Mouse (Mus musculus): ENCODE data around the gene Hrh2. TPM values are rescaled to one million over a fixed set of nuclear protein-coding genes. Genes with fewer than 3 reads are reported as not detected.

The Hrh2 gene
- polyA plus RNA-seq, 1 experiment from 2014 or later = not detected

- Histone ChIP-seq H3K4me2 (ENCODE audit: low read depth) (no peak overlapping the region), H3K27ac (ENCODE audit: low read depth, low read length) (no peak overlapping the region), H3K4me1 (ENCODE audit: control insufficient read depth, insufficient read depth, low read length) (peaks cover 8% of the 10 kb centered on the region; the same call in 1 of the 2 replicates), H3K9me3 (ENCODE audit: control insufficient read depth, low read length) (no peaks in the 10 kb centered on the region), H3K9ac (ENCODE audit: low read length) (no peak overlapping the region), H3K27me3 (ENCODE audit: control insufficient read depth, insufficient read depth, low read length) (no peaks in the 10 kb centered on the region), H3K36me3 (ENCODE audit: control insufficient read depth, insufficient read depth, low read length) (no peaks in the 10 kb centered on the region), H3K4me3 (ENCODE audit: low read depth, low read length) (no peak overlapping the region)
- ATAC-seq (ENCODE audit: insufficient read depth, low FRiP score, low TSS enrichment) (no peak), DNase-seq (ENCODE audit: low spot score) (no peak)
- WGBS = 56% methylated on average over 11 of the region's 11 CpGs
Measured at GRCm38 (mm10) chr13:54159756-54160155, 32.2 kb upstream of the Hrh2 start.

GRCm38 (mm10) chr13:54160546-54160945 is 31.4 kb upstream of the Hrh2 start:
- WGBS = 38% methylated on average over 1 of the region's 1 CpGs

GRCm38 (mm10) chr13:54161514-54161913 is 30.4 kb upstream of the Hrh2 start:
- H3K27ac ChIP-seq (ENCODE audit: low read depth, low read length) = no peak overlapping the region
- no peaks in the 10 kb centered on the region for H3K9me3 ChIP-seq (ENCODE audit: control insufficient read depth, low read length)
- ATAC-seq (ENCODE audit: insufficient read depth, low FRiP score, low TSS enrichment) (no peak), DNase-seq (ENCODE audit: low spot score) (no peak)
- no peak overlapping the region for H3K4me2 ChIP-seq (ENCODE audit: low read depth)
- no peak overlapping the region for H3K9ac ChIP-seq (ENCODE audit: low read length)
- peaks cover 8% of the 10 kb centered on the region; the same call in 1 of the 2 replicates for H3K4me1 ChIP-seq (ENCODE audit: control insufficient read depth, insufficient read depth, low read length)
- H3K27me3 ChIP-seq (ENCODE audit: control insufficient read depth, insufficient read depth, low read length) = no peaks in the 10 kb centered on the region
- 82% methylated on average over 2 of the region's 2 CpGs for WGBS
- H3K36me3 ChIP-seq (ENCODE audit: control insufficient read depth, insufficient read depth, low read length) = no peaks in the 10 kb centered on the region
- no peak overlapping the region for H3K4me3 ChIP-seq (ENCODE audit: low read depth, low read length)

More at GRCm38 (mm10) chr13:54160546-54160945, 31.4 kb upstream of the Hrh2 start:
- H3K36me3 ChIP-seq (ENCODE audit: control insufficient read depth, insufficient read depth, low read length) = no peaks in the 10 kb centered on the region
- peaks cover 8% of the 10 kb centered on the region; the same call in 1 of the 2 replicates for H3K4me1 ChIP-seq (ENCODE audit: control insufficient read depth, insufficient read depth, low read length)
- no peak overlapping the region for H3K9ac ChIP-seq (ENCODE audit: low read length)
- H3K4me3 ChIP-seq (ENCODE audit: low read depth, low read length) = no peak overlapping the region
- ATAC-seq (ENCODE audit: insufficient read depth, low FRiP score, low TSS enrichment) (no peak), DNase-seq (ENCODE audit: low spot score) (no peak)
- H3K9me3 ChIP-seq (ENCODE audit: control insufficient read depth, low read length) = no peaks in the 10 kb centered on the region
- H3K4me2 ChIP-seq (ENCODE audit: low read depth) = no peak overlapping the region
- H3K27ac ChIP-seq (ENCODE audit: low read depth, low read length) = no peak overlapping the region
- H3K27me3 ChIP-seq (ENCODE audit: control insufficient read depth, insufficient read depth, low read length) = no peaks in the 10 kb centered on the region

- Histone ChIP-seq H3K36me3 (ENCODE audit: control insufficient read depth, insufficient read depth, low read length) (no peaks in the 10 kb centered on the region), H3K4me1 (ENCODE audit: control insufficient read depth, insufficient read depth, low read length) (peaks cover 8% of the 10 kb centered on the region; the same call in 1 of the 2 replicates), H3K9me3 (ENCODE audit: control insufficient read depth, low read length) (no peaks in the 10 kb centered on the region), H3K4me2 (ENCODE audit: low read depth) (no peak overlapping the region), H3K4me3 (ENCODE audit: low read depth, low read length) (no peak overlapping the region), H3K9ac (ENCODE audit: low read length) (no peak overlapping the region), H3K27me3 (ENCODE audit: control insufficient read depth, insufficient read depth, low read length) (no peaks in the 10 kb centered on the region), H3K27ac (ENCODE audit: low read depth, low read length) (no peak overlapping the region)
- no peak for ATAC-seq (ENCODE audit: insufficient read depth, low FRiP score, low TSS enrichment)
- 81% methylated on average over 8 of the region's 8 CpGs for WGBS
- DNase-seq (ENCODE audit: low spot score) = no peak
Measured at GRCm38 (mm10) chr13:54163363-54163762, 28.6 kb upstream of the Hrh2 start.

GRCm38 (mm10) chr13:54164462-54164861 is 27.5 kb upstream of the Hrh2 start:
- Histone ChIP-seq H3K4me3 (ENCODE audit: low read depth, low read length) (no peak overlapping the region), H3K4me2 (ENCODE audit: low read depth) (no peak overlapping the region), H3K27me3 (ENCODE audit: control insufficient read depth, insufficient read depth, low read length) (no peaks in the 10 kb centered on the region), H3K27ac (ENCODE audit: low read depth, low read length) (no peak overlapping the region), H3K9ac (ENCODE audit: low read length) (no peak overlapping the region), H3K4me1 (ENCODE audit: control insufficient read depth, insufficient read depth, low read length) (0 out of 2 replicates have a peak, but pooled peaks cover under 1% of the 10 kb centered on the region), H3K9me3 (ENCODE audit: control insufficient read depth, low read length) (no peaks in the 10 kb centered on the region), H3K36me3 (ENCODE audit: control insufficient read depth, insufficient read depth, low read length) (no peaks in the 10 kb centered on the region)
- 87% methylated on average over 10 of the region's 10 CpGs for WGBS
- DNase-seq (ENCODE audit: low spot score) (no peak), ATAC-seq (ENCODE audit: insufficient read depth, low FRiP score, low TSS enrichment) (no peak)

- H3K9ac ChIP-seq (ENCODE audit: low read length) = no peak overlapping the region
- no peak overlapping the region for H3K4me3 ChIP-seq (ENCODE audit: low read depth, low read length)
- H3K27me3 ChIP-seq (ENCODE audit: control insufficient read depth, insufficient read depth, low read length) = no peaks in the 10 kb centered on the region
- DNase-seq (ENCODE audit: low spot score) (no peak), ATAC-seq (ENCODE audit: insufficient read depth, low FRiP score, low TSS enrichment) (no peak)
- no peaks in the 10 kb centered on the region for H3K36me3 ChIP-seq (ENCODE audit: control insufficient read depth, insufficient read depth, low read length)
- no peak overlapping the region for H3K27ac ChIP-seq (ENCODE audit: low read depth, low read length)
- 82% methylated on average over 6 of the region's 6 CpGs for WGBS
- H3K4me1 ChIP-seq (ENCODE audit: control insufficient read depth, insufficient read depth, low read length) = no peaks in the 10 kb centered on the region
- H3K9me3 ChIP-seq (ENCODE audit: control insufficient read depth, low read length) = no peaks in the 10 kb centered on the region
- H3K4me2 ChIP-seq (ENCODE audit: low read depth) = no peak overlapping the region
Measured at GRCm38 (mm10) chr13:54165066-54165465, 26.9 kb upstream of the Hrh2 start.

GRCm38 (mm10) chr13:54165765-54166164 is 26.2 kb upstream of the Hrh2 start:
- no peak for ATAC-seq (ENCODE audit: insufficient read depth, low FRiP score, low TSS enrichment)
- Histone ChIP-seq H3K4me2 (ENCODE audit: low read depth) (no peak overlapping the region), H3K36me3 (ENCODE audit: control insufficient read depth, insufficient read depth, low read length) (no peaks in the 10 kb centered on the region), H3K4me3 (ENCODE audit: low read depth, low read length) (no peak overlapping the region), H3K9ac (ENCODE audit: low read length) (no peak overlapping the region), H3K4me1 (ENCODE audit: control insufficient read depth, insufficient read depth, low read length) (no peaks in the 10 kb centered on the region), H3K27me3 (ENCODE audit: control insufficient read depth, insufficient read depth, low read length) (no peaks in the 10 kb centered on the region), H3K27ac (ENCODE audit: low read depth, low read length) (no peak overlapping the region), H3K9me3 (ENCODE audit: control insufficient read depth, low read length) (no peaks in the 10 kb centered on the region)
- DNase-seq (ENCODE audit: low spot score) = no peak
- WGBS = 76% methylated on average over 6 of the region's 6 CpGs

GRCm38 (mm10) chr13:54167036-54167435 is 24.9 kb upstream of the Hrh2 start:
- Histone ChIP-seq H3K4me3 (ENCODE audit: low read depth, low read length) (no peak overlapping the region), H3K9me3 (ENCODE audit: control insufficient read depth, low read length) (no peaks in the 10 kb centered on the region), H3K27me3 (ENCODE audit: control insufficient read depth, insufficient read depth, low read length) (no peaks in the 10 kb centered on the region), H3K36me3 (ENCODE audit: control insufficient read depth, insufficient read depth, low read length) (no peaks in the 10 kb centered on the region), H3K4me1 (ENCODE audit: control insufficient read depth, insufficient read depth, low read length) (no peaks in the 10 kb centered on the region), H3K9ac (ENCODE audit: low read length) (no peak overlapping the region), H3K4me2 (ENCODE audit: low read depth) (no peak overlapping the region), H3K27ac (ENCODE audit: low read depth, low read length) (no peak overlapping the region)
- no peak for ATAC-seq (ENCODE audit: insufficient read depth, low FRiP score, low TSS enrichment)
- WGBS = 92% methylated on average over 2 of the region's 2 CpGs
- DNase-seq (ENCODE audit: low spot score) = no peak

GRCm38 (mm10) chr13:54168675-54169074 is 23.3 kb upstream of the Hrh2 start:
- Histone ChIP-seq H3K9me3 (ENCODE audit: control insufficient read depth, low read length) (no peaks in the 10 kb centered on the region), H3K4me1 (ENCODE audit: control insufficient read depth, insufficient read depth, low read length) (no peaks in the 10 kb centered on the region), H3K4me2 (ENCODE audit: low read depth) (no peak overlapping the region), H3K9ac (ENCODE audit: low read length) (no peak overlapping the region), H3K36me3 (ENCODE audit: control insufficient read depth, insufficient read depth, low read length) (no peaks in the 10 kb centered on the region), H3K4me3 (ENCODE audit: low read depth, low read length) (no peak overlapping the region), H3K27me3 (ENCODE audit: control insufficient read depth, insufficient read depth, low read length) (no peaks in the 10 kb centered on the region), H3K27ac (ENCODE audit: low read depth, low read length) (no peak overlapping the region)
- WGBS = 86% methylated on average over 8 of the region's 8 CpGs
- no peak for DNase-seq (ENCODE audit: low spot score)
- no peak for ATAC-seq (ENCODE audit: insufficient read depth, low FRiP score, low TSS enrichment)
